Mouse (Mus musculus) heart, postnatal 4 days (tissue): ENCODE results near the gene Xylt1. TPM values are rescaled to one million over a fixed set of nuclear protein-coding genes. Genes with fewer than 3 reads are reported as not detected.

ENCODE experiments used
- DNase-seq: peaks from one replicate; pipeline ENCODE4 v3.0.0; 2021
- total RNA-seq, 2 experiments: library from RNA; stranded (reverse); gene quantifications; 2 replicates each; pipeline ENCODE4 v1.2.3; 2021

Gene Xylt1
- total RNA-seq, 2 experiments from 2014 or later = 6.5 to 6.9 TPM

- peak; percentile 31 for DNase-seq
Measured at GRCm38 (mm10) chr7:117435730-117436441, 55.1 kb downstream of the Xylt1 start.

GRCm38 (mm10) chr7:117436892-117437291 is 56.1 kb downstream of the Xylt1 start:
- no peak for DNase-seq

GRCm38 (mm10) chr7:117440994-117441393 is 60.2 kb downstream of the Xylt1 start:
- DNase-seq = no peak

GRCm38 (mm10) chr7:117442639-117443038 is 61.9 kb downstream of the Xylt1 start:
- no peak for DNase-seq

- no peak for DNase-seq
Measured at GRCm38 (mm10) chr7:117443215-117443614, 62.4 kb downstream of the Xylt1 start.

GRCm38 (mm10) chr7:117445471-117445870 is 64.7 kb downstream of the Xylt1 start:
- DNase-seq = no peak

- DNase-seq = no peak
Measured at GRCm38 (mm10) chr7:117449605-117450004, 68.8 kb downstream of the Xylt1 start.

- DNase-seq = no peak
Measured at GRCm38 (mm10) chr7:117451212-117451611, 70.4 kb downstream of the Xylt1 start.

- no peak for DNase-seq
Measured at GRCm38 (mm10) chr7:117452269-117452668, 71.5 kb downstream of the Xylt1 start.

- no peak for DNase-seq
Measured at GRCm38 (mm10) chr7:117454789-117455548, 74.2 kb downstream of the Xylt1 start.

GRCm38 (mm10) chr7:117462196-117462935 is 81.6 kb downstream of the Xylt1 start:
- DNase-seq = peak; percentile 59

- DNase-seq = no peak
Measured at GRCm38 (mm10) chr7:117464956-117465355, 84.2 kb downstream of the Xylt1 start.

- no peak for DNase-seq
Measured at GRCm38 (mm10) chr7:117466006-117466780, 85.4 kb downstream of the Xylt1 start.

- DNase-seq = peak; percentile 23
Measured at GRCm38 (mm10) chr7:117470243-117470802, 89.5 kb downstream of the Xylt1 start.

- DNase-seq = no peak
Measured at GRCm38 (mm10) chr7:117472055-117472780, 91.4 kb downstream of the Xylt1 start.

GRCm38 (mm10) chr7:117472781-117473743 is 92.3 kb downstream of the Xylt1 start:
- DNase-seq = no peak

- no peak for DNase-seq
Measured at GRCm38 (mm10) chr7:117474302-117474701, 93.5 kb downstream of the Xylt1 start.

- DNase-seq = no peak
Measured at GRCm38 (mm10) chr7:117475106-117475505, 94.3 kb downstream of the Xylt1 start.

- no peak for DNase-seq
Measured at GRCm38 (mm10) chr7:117478937-117479336, 98.2 kb downstream of the Xylt1 start.

GRCm38 (mm10) chr7:117480831-117481230 is 100.1 kb downstream of the Xylt1 start:
- DNase-seq = no peak
